Mouse (Mus musculus): ENCODE results near the gene Il18. TPM values are rescaled to one million over a fixed set of nuclear protein-coding genes. Genes with fewer than 3 reads are reported as not detected.

Il18 gene
- polyA plus RNA-seq, 1 experiment from 2014 or later, result 0.88 TPM

DNA sequence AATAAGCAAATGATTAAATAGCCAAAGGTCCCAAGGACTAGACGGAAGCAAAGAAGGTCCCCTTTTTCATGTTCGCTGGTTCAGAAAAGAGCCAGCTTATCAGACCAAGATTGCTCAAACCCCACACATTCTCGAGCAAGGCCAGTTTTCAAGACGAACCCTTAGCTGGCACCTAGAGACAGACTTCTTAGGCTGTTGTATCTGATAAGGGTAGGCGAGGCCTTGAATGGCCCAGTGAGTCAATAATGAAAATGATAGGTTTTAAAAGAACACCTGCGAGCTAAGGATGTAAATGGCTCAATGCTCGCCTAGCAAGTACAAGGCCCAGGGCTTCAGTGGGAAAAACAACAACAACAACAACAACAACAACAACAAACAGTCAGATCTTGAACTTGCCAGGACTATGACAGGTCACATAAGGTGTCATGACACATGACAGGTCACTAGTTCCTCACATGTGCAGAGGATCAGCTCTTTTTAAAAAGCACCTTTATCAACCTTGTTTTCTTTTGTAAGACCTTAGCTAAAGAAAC lies 18.0 kb upstream of the Il18 start:
- no peaks in the 10 kb centered on the region for H3K4me1 ChIP-seq (ENCODE audit: control insufficient read depth, insufficient read depth, low read length)
- no peaks in the 10 kb centered on the region for H3K27me3 ChIP-seq (ENCODE audit: control insufficient read depth, insufficient read depth, low read length)
- 84% methylated on average over 7 of the region's 7 CpGs for WGBS
- H3K4me3 ChIP-seq (ENCODE audit: low read depth, low read length), result no peak overlapping the region
- no peak for DNase-seq (ENCODE audit: low spot score)
- H3K27ac ChIP-seq (replicated peaks; ENCODE audit: low read depth, low read length), result no peak overlapping the region
- no peaks in the 10 kb centered on the region for H3K36me3 ChIP-seq (ENCODE audit: control insufficient read depth, insufficient read depth, low read length)
- H3K9me3 ChIP-seq (ENCODE audit: control insufficient read depth, low read length), result no peaks in the 10 kb centered on the region; the same call in 1 of the 2 replicates
- H3K9ac ChIP-seq (ENCODE audit: low read length), result no peak overlapping the region
- ATAC-seq (ENCODE audit: insufficient number of reproducible peaks, low FRiP score, low TSS enrichment, low read depth), result no peak
- H3K4me2 ChIP-seq (ENCODE audit: low read depth, severe bottlenecking), result no peak overlapping the region

GRCm38 (mm10) chr9:50537295-50537694 lies 17.3 kb upstream of the Il18 start:
- ATAC-seq (ENCODE audit: insufficient number of reproducible peaks, low FRiP score, low TSS enrichment, low read depth) (no peak), DNase-seq (ENCODE audit: low spot score) (no peak)
- 69% methylated on average over 4 of the region's 4 CpGs for WGBS
- H3K4me3 ChIP-seq (ENCODE audit: low read depth, low read length), result no peak overlapping the region
- H3K27ac ChIP-seq (replicated peaks; ENCODE audit: low read depth, low read length), result no peak overlapping the region
- H3K4me1 ChIP-seq (ENCODE audit: control insufficient read depth, insufficient read depth, low read length), result no peaks in the 10 kb centered on the region
- H3K36me3 ChIP-seq (ENCODE audit: control insufficient read depth, insufficient read depth, low read length), result no peaks in the 10 kb centered on the region
- H3K9ac ChIP-seq (ENCODE audit: low read length), result no peak overlapping the region
- no peaks in the 10 kb centered on the region; the same call in 1 of the 2 replicates for H3K9me3 ChIP-seq (ENCODE audit: control insufficient read depth, low read length)
- H3K27me3 ChIP-seq (ENCODE audit: control insufficient read depth, insufficient read depth, low read length), result no peaks in the 10 kb centered on the region
- no peak overlapping the region for H3K4me2 ChIP-seq (ENCODE audit: low read depth, severe bottlenecking)

GRCm38 (mm10) chr9:50540170-50540569 lies 14.5 kb upstream of the Il18 start:
- ATAC-seq (ENCODE audit: insufficient number of reproducible peaks, low FRiP score, low TSS enrichment, low read depth), result no peak
- no peak for DNase-seq (ENCODE audit: low spot score)
- no peak overlapping the region for H3K4me3 ChIP-seq (ENCODE audit: low read depth, low read length)
- no peaks in the 10 kb centered on the region for H3K9me3 ChIP-seq (ENCODE audit: control insufficient read depth, low read length)
- H3K27me3 ChIP-seq (ENCODE audit: control insufficient read depth, insufficient read depth, low read length), result no peaks in the 10 kb centered on the region
- no peak overlapping the region for H3K27ac ChIP-seq (replicated peaks; ENCODE audit: low read depth, low read length)
- WGBS, result 76% methylated on average over 7 of the region's 7 CpGs
- H3K4me2 ChIP-seq (ENCODE audit: low read depth, severe bottlenecking), result no peak overlapping the region
- H3K9ac ChIP-seq (ENCODE audit: low read length), result no peak overlapping the region
- no peaks in the 10 kb centered on the region for H3K36me3 ChIP-seq (ENCODE audit: control insufficient read depth, insufficient read depth, low read length)
- no peaks in the 10 kb centered on the region for H3K4me1 ChIP-seq (ENCODE audit: control insufficient read depth, insufficient read depth, low read length)

DNA sequence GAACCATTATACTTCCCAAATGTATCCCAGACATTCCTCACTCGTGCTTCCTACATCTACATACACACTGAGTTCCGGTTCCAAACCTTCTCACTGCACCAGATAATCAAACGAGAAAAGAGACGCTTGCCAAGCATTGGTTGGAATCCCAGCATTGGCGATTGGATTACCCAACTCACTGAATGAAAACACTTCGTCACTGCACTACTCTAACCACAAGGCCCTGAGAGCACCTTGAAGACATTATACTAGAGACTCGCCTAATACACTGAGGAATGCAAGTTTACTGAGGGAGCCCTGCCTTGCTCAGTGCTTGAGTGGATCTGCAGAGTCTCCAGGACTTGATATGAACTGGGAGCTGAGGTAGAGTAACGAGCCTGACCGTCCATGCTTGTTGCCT lies 12.2 kb upstream of the Il18 start:
- H3K27me3 ChIP-seq (ENCODE audit: control insufficient read depth, insufficient read depth, low read length), result no peaks in the 10 kb centered on the region
- no peak overlapping the region for H3K4me2 ChIP-seq (ENCODE audit: low read depth, severe bottlenecking)
- no peak overlapping the region for H3K4me3 ChIP-seq (ENCODE audit: low read depth, low read length)
- H3K27ac ChIP-seq (replicated peaks; ENCODE audit: low read depth, low read length), result no peak overlapping the region
- ATAC-seq (ENCODE audit: insufficient number of reproducible peaks, low FRiP score, low TSS enrichment, low read depth) (no peak), DNase-seq (ENCODE audit: low spot score) (no peak)
- H3K9ac ChIP-seq (ENCODE audit: low read length), result no peak overlapping the region
- H3K4me1 ChIP-seq (ENCODE audit: control insufficient read depth, insufficient read depth, low read length), result no peaks in the 10 kb centered on the region
- 76% methylated on average over 9 of the region's 9 CpGs for WGBS
- H3K9me3 ChIP-seq (ENCODE audit: control insufficient read depth, low read length), result no peaks in the 10 kb centered on the region
- no peaks in the 10 kb centered on the region for H3K36me3 ChIP-seq (ENCODE audit: control insufficient read depth, insufficient read depth, low read length)

GRCm38 (mm10) chr9:50547859-50548478 lies 6.7 kb upstream of the Il18 start:
- ATAC-seq (ENCODE audit: insufficient number of reproducible peaks, low FRiP score, low TSS enrichment, low read depth), result no peak
- 30% methylated on average over 5 of the region's 5 CpGs for WGBS
- Histone ChIP-seq H3K4me3 (ENCODE audit: low read depth, low read length) (no peak overlapping the region), H3K27ac (replicated peaks; ENCODE audit: low read depth, low read length) (no peak overlapping the region), H3K4me2 (ENCODE audit: low read depth, severe bottlenecking) (no peak overlapping the region), H3K9me3 (ENCODE audit: control insufficient read depth, low read length) (no peaks in the 10 kb centered on the region), H3K27me3 (ENCODE audit: control insufficient read depth, insufficient read depth, low read length) (no peaks in the 10 kb centered on the region), H3K9ac (ENCODE audit: low read length) (no peak overlapping the region), H3K36me3 (ENCODE audit: control insufficient read depth, insufficient read depth, low read length) (no peaks in the 10 kb centered on the region), H3K4me1 (ENCODE audit: control insufficient read depth, insufficient read depth, low read length) (no peaks in the 10 kb centered on the region)
- no peak for DNase-seq (ENCODE audit: low spot score)

DNA sequence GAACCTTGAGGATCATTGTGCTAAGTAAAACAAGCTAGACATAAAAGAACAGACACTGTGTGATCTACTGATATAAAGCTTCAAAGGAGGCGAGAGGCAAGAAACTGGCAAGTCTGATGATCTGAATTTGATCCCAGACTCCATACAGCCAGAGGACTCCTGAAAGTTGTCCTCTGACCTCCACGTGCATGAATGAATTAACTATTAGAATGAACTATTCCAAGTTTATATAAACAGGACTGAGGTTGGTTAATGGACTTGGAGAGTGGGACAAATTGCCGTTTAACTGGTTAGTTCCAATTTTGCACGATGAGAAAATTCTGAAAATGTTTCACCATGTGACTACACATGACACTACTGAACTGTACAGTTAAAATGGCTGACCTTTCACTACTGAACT lies 5.7 kb upstream of the Il18 start:
- H3K9ac ChIP-seq (ENCODE audit: low read length), result no peak overlapping the region
- no peak for ATAC-seq (ENCODE audit: insufficient number of reproducible peaks, low FRiP score, low TSS enrichment, low read depth)
- H3K9me3 ChIP-seq (ENCODE audit: control insufficient read depth, low read length), result no peaks in the 10 kb centered on the region
- no peak overlapping the region for H3K4me2 ChIP-seq (ENCODE audit: low read depth, severe bottlenecking)
- no peaks in the 10 kb centered on the region for H3K36me3 ChIP-seq (ENCODE audit: control insufficient read depth, insufficient read depth, low read length)
- WGBS, result 83% methylated on average over 4 of the region's 4 CpGs
- no peak overlapping the region for H3K27ac ChIP-seq (replicated peaks; ENCODE audit: low read depth, low read length)
- no peak for DNase-seq (ENCODE audit: low spot score)
- no peaks in the 10 kb centered on the region for H3K27me3 ChIP-seq (ENCODE audit: control insufficient read depth, insufficient read depth, low read length)
- H3K4me3 ChIP-seq (ENCODE audit: low read depth, low read length), result no peak overlapping the region
- H3K4me1 ChIP-seq (ENCODE audit: control insufficient read depth, insufficient read depth, low read length), result no peaks in the 10 kb centered on the region

- H3K27ac ChIP-seq (replicated peaks; ENCODE audit: low read depth, low read length), result no peak overlapping the region
- H3K4me3 ChIP-seq (ENCODE audit: low read depth, low read length), result no peak overlapping the region
- 78% methylated on average over 5 of the region's 5 CpGs for WGBS
- no peak overlapping the region for H3K9ac ChIP-seq (ENCODE audit: low read length)
- no peaks in the 10 kb centered on the region for H3K9me3 ChIP-seq (ENCODE audit: control insufficient read depth, low read length)
- ATAC-seq (ENCODE audit: insufficient number of reproducible peaks, low FRiP score, low TSS enrichment, low read depth) (no peak), DNase-seq (ENCODE audit: low spot score) (no peak)
- H3K27me3 ChIP-seq (ENCODE audit: control insufficient read depth, insufficient read depth, low read length), result no peaks in the 10 kb centered on the region
- H3K36me3 ChIP-seq (ENCODE audit: control insufficient read depth, insufficient read depth, low read length), result no peaks in the 10 kb centered on the region
- no peak overlapping the region for H3K4me2 ChIP-seq (ENCODE audit: low read depth, severe bottlenecking)
- H3K4me1 ChIP-seq (ENCODE audit: control insufficient read depth, insufficient read depth, low read length), result no peaks in the 10 kb centered on the region
Observed at GRCm38 (mm10) chr9:50552206-50552605, 2.4 kb upstream of the Il18 start.

- WGBS, result 80% methylated on average over 2 of the region's 2 CpGs
- Histone ChIP-seq H3K9me3 (ENCODE audit: control insufficient read depth, low read length) (no peaks in the 10 kb centered on the region), H3K9ac (ENCODE audit: low read length) (no peak overlapping the region), H3K4me2 (ENCODE audit: low read depth, severe bottlenecking) (no peak overlapping the region), H3K4me1 (ENCODE audit: control insufficient read depth, insufficient read depth, low read length) (no peaks in the 10 kb centered on the region), H3K4me3 (ENCODE audit: low read depth, low read length) (no peak overlapping the region), H3K27me3 (ENCODE audit: control insufficient read depth, insufficient read depth, low read length) (no peaks in the 10 kb centered on the region), H3K27ac (replicated peaks; ENCODE audit: low read depth, low read length) (no peak overlapping the region), H3K36me3 (ENCODE audit: control insufficient read depth, insufficient read depth, low read length) (no peaks in the 10 kb centered on the region)
- ATAC-seq (ENCODE audit: insufficient number of reproducible peaks, low FRiP score, low TSS enrichment, low read depth), result no peak
- DNase-seq (ENCODE audit: low spot score), result no peak
Observed at GRCm38 (mm10) chr9:50553547-50553946, 1.1 kb upstream of the Il18 start.

DNA sequence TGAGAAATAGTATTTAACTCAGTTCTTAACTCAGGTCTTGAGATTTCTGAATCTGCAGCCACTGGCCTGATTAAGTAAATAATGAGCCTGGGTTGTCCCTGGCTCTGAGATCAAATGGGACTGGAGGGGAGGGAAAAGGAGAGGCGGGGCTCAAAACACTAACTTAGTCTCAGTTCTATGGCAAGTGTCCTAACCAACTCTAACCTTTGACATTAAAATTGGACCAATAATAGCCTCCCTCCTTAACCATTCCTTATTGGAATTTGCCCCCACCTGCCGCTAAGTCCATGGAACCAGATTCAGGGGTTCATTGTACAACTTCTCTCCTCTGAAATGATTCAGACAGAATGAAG lies 443 bp downstream of the Il18 start, which contains the start of gene Bco2:
Gene Bco2, minus strand, starts transcription at position 88 of the 353 bp plus-strand sequence.
- Histone ChIP-seq H3K9me3 (ENCODE audit: control insufficient read depth, low read length) (no peaks in the 10 kb centered on the region), H3K4me2 (ENCODE audit: low read depth, severe bottlenecking) (0 out of 2 replicates have a peak within 1 kb of the TSS, but pooled peaks have one; percentile 8), H3K27ac (replicated peaks; ENCODE audit: low read depth, low read length) (no peak within 1 kb of the TSS), H3K36me3 (ENCODE audit: control insufficient read depth, insufficient read depth, low read length) (no peaks in the 10 kb centered on the region), H3K9ac (ENCODE audit: low read length) (no peak within 1 kb of the TSS), H3K27me3 (ENCODE audit: control insufficient read depth, insufficient read depth, low read length) (no peaks in the 10 kb centered on the region), H3K4me1 (ENCODE audit: control insufficient read depth, insufficient read depth, low read length) (no peaks in the 10 kb centered on the region), H3K4me3 (ENCODE audit: low read depth, low read length) (no peak within 1 kb of the TSS)
- no peak for DNase-seq (ENCODE audit: low spot score)
- WGBS, result 28% methylated on average over 2 of the region's 2 CpGs
- no peak for ATAC-seq (ENCODE audit: insufficient number of reproducible peaks, low FRiP score, low TSS enrichment, low read depth)
